Mouse (Mus musculus): Measurements from ENCODE around the gene Tpp2. TPM values are rescaled to one million over a fixed set of nuclear protein-coding genes. Genes with fewer than 3 reads are reported as not detected.

Tpp2 gene
- polyA plus RNA-seq, 1 experiment from 2014 or later = 51.0 TPM

DNA sequence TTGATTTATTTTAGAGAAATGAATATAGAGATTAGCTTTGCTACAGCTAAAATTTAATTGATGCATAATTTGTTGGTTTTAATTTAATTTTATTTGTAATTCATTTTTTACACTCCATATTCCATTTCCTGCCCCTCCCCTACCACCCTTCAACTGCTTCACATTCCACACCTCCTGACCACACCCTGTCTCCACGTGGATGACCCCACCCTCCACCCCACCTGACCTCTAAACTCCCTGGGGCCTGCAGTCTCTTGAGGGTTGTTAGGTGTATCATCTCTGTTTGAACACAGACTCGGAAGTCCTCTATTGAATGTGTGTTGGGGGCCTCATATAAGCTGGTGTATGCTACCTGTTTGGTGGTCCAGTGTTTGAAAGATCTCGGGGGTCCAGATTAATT lies 37.6 kb downstream of the Tpp2 start:
- no peak for ATAC-seq (replicated peaks; ENCODE audit: extremely low read depth, insufficient read depth, low FRiP score)
- Histone ChIP-seq H3K4me3 (ENCODE audit: low read length) (no peak overlapping the region), H3K36me3 (ENCODE audit: control insufficient read depth, insufficient read depth) (peaks cover 29% of the 10 kb centered on the region), H3K4me1 (ENCODE audit: control insufficient read depth, insufficient read depth, low read length) (no peaks in the 10 kb centered on the region), H3K9ac (ENCODE audit: low read length) (no peak overlapping the region), H3K9me3 (replicated peaks; ENCODE audit: control insufficient read depth, low read length) (no peaks in the 10 kb centered on the region), H3K4me2 (ENCODE audit: low read depth, low read length) (no peak overlapping the region), H3K27me3 (ENCODE audit: control insufficient read depth, insufficient read depth, low read length) (no peaks in the 10 kb centered on the region), H3K27ac (ENCODE audit: low read length) (no peak overlapping the region)
- 64% methylated on average over 3 of the region's 3 CpGs for WGBS

DNA sequence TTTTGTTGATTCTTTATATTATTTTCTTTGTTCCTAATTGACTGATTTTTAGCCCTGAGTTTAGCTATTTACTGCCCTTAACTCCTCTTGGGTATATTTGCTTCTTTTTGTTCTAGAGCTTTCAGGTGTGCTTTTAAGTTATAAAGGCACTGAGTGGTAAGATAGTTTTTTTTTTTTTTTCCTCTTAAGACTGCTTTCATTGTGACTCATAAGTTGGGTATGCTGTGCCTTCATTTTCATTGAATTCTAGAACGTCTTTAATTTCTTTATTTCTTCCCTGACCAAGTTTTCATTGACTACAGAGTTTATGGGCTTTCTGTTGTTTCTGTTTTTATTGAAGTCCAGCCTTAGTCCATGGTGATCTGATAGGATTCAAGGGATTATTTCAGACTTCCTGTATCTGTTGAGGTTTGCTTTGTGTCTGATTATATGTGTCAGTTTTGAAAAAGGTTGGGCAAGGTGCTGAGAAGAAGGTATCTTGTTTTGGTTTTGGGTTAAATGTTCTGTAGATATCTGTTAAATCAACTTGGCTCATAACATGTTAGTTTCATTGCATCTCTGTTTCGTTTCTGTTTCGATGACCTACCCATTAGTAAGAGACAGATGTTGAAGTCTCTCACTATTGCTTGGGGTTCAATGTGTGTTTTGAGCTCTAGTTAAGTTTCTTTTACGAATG lies 63.6 kb downstream of the Tpp2 start:
- Histone ChIP-seq H3K4me2 (ENCODE audit: low read depth, low read length) (no peak overlapping the region), H3K4me3 (ENCODE audit: low read length) (no peak overlapping the region), H3K4me1 (ENCODE audit: control insufficient read depth, insufficient read depth, low read length) (no peaks in the 10 kb centered on the region), H3K36me3 (ENCODE audit: control insufficient read depth, insufficient read depth) (peaks cover 40% of the 10 kb centered on the region), H3K9ac (ENCODE audit: low read length) (no peak overlapping the region), H3K27me3 (ENCODE audit: control insufficient read depth, insufficient read depth, low read length) (no peaks in the 10 kb centered on the region), H3K9me3 (replicated peaks; ENCODE audit: control insufficient read depth, low read length) (no peaks in the 10 kb centered on the region), H3K27ac (ENCODE audit: low read length) (no peak overlapping the region)
- WGBS = 94% methylated on average over 4 of the region's 4 CpGs
- ATAC-seq (replicated peaks; ENCODE audit: extremely low read depth, insufficient read depth, low FRiP score) = no peak

DNA sequence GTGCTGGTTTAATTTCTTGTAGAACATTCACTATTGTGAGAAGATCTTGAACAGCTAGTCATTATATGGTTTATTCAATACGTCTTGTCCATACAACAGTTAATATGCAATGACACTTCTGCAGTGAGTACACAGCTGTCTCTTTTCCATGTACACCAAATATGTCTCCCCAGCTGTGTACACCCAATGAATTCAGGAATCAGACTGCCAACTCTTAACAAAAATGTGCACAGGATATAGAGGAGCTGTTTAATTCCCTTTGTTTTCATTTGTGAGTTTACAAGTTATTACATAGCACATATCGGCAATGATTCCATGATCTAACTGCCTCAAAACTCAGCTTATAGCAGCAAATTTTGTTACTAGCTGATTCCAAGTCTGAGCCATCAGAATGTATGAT lies 71.1 kb downstream of the Tpp2 start:
- peaks cover 19% of the 10 kb centered on the region for H3K36me3 ChIP-seq (ENCODE audit: control insufficient read depth, insufficient read depth)
- H3K9me3 ChIP-seq (replicated peaks; ENCODE audit: control insufficient read depth, low read length) = no peaks in the 10 kb centered on the region
- no peaks in the 10 kb centered on the region for H3K27me3 ChIP-seq (ENCODE audit: control insufficient read depth, insufficient read depth, low read length)
- WGBS = 93% methylated on average over 2 of the region's 2 CpGs
- no peak overlapping the region for H3K4me3 ChIP-seq (ENCODE audit: low read length)
- no peak overlapping the region for H3K27ac ChIP-seq (ENCODE audit: low read length)
- no peak for ATAC-seq (replicated peaks; ENCODE audit: extremely low read depth, insufficient read depth, low FRiP score)
- no peaks in the 10 kb centered on the region for H3K4me1 ChIP-seq (ENCODE audit: control insufficient read depth, insufficient read depth, low read length)
- H3K4me2 ChIP-seq (ENCODE audit: low read depth, low read length) = no peak overlapping the region
- no peak overlapping the region for H3K9ac ChIP-seq (ENCODE audit: low read length)

DNA sequence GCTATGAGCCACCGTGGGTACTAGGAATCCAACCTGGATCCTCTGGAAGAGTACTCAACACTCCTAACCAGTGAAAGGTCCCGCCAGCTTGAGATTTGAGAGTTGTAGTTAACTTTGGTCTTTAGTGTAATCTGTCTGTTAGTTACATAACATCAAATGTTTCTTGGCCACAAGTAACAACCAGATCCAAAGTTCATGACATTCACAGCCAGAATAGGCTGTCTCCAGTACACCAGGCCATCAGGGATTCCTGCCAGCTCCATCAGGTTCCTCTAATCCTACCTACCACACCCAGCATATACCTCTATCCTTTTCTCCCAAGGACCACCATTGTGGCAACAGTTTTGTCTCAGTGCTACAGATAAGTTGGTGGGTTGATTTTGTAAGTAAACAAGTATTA lies 82.1 kb downstream of the Tpp2 start:
- WGBS = 81% methylated on average over 2 of the region's 2 CpGs
- H3K9me3 ChIP-seq (replicated peaks; ENCODE audit: control insufficient read depth, low read length) = no peaks in the 10 kb centered on the region
- H3K4me3 ChIP-seq (ENCODE audit: low read length) = no peak overlapping the region
- H3K9ac ChIP-seq (ENCODE audit: low read length) = no peak overlapping the region
- no peaks in the 10 kb centered on the region for H3K4me1 ChIP-seq (ENCODE audit: control insufficient read depth, insufficient read depth, low read length)
- no peak for ATAC-seq (replicated peaks; ENCODE audit: extremely low read depth, insufficient read depth, low FRiP score)
- H3K36me3 ChIP-seq (ENCODE audit: control insufficient read depth, insufficient read depth) = no peaks in the 10 kb centered on the region
- no peak overlapping the region for H3K4me2 ChIP-seq (ENCODE audit: low read depth, low read length)
- H3K27me3 ChIP-seq (ENCODE audit: control insufficient read depth, insufficient read depth, low read length) = no peaks in the 10 kb centered on the region
- no peak overlapping the region for H3K27ac ChIP-seq (ENCODE audit: low read length)

DNA sequence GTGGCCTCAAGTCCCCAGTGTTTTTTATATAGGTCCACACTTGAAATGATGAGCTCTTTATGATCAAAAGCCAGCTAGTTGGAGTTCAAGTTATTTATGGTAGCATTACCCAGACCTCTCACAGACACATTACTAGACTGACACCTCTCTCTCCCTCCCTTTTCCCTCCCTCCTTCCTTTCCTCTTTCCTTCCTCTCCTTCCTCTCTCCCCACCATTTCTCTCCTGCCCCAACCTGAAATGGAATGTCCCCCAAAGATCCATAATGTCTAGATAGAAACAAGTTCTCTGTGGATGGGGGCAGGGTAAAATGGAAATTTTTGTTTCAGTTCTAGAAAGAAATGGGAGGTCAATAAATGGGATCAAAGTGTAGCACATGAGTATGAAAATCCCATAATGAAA lies 86.5 kb downstream of the Tpp2 start, which contains the start of gene Mettl21c:
TSS of gene Mettl21c (minus strand) at position 101 of the 400 bp plus-strand sequence.
- no peaks in the 10 kb centered on the region for H3K36me3 ChIP-seq (ENCODE audit: control insufficient read depth, insufficient read depth)
- no peak within 1 kb of the TSS for H3K4me2 ChIP-seq (ENCODE audit: low read depth, low read length)
- ATAC-seq (replicated peaks; ENCODE audit: extremely low read depth, insufficient read depth, low FRiP score) = no peak
- H3K9ac ChIP-seq (ENCODE audit: low read length) = no peak within 1 kb of the TSS
- no peaks in the 10 kb centered on the region for H3K4me1 ChIP-seq (ENCODE audit: control insufficient read depth, insufficient read depth, low read length)
- no peaks in the 10 kb centered on the region for H3K27me3 ChIP-seq (ENCODE audit: control insufficient read depth, insufficient read depth, low read length)
- no peaks in the 10 kb centered on the region for H3K9me3 ChIP-seq (replicated peaks; ENCODE audit: control insufficient read depth, low read length)
- H3K4me3 ChIP-seq (ENCODE audit: low read length) = no peak within 1 kb of the TSS
- no peak within 1 kb of the TSS for H3K27ac ChIP-seq (ENCODE audit: low read length)

DNA sequence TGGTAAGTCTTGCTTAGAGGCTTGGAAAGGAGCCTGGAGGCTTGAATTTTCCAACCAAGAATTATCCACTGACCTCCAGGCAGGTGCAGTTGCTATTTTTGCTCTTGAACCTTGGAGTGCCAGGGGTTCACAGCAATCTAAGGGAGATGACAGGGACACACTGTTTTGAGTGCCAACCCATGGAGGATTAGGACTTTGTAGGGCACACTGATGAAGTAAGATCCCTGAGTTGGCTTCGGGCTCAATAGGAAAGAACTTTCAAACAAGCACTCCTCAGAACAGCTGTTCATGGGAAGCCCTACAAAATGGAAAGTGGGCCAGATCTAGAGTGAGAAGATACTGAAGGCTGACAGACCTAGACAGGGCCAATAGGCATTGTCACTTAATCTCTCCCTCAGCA lies 89.2 kb downstream of the Tpp2 start:
- no peak for ATAC-seq (replicated peaks; ENCODE audit: extremely low read depth, insufficient read depth, low FRiP score)
- H3K9me3 ChIP-seq (replicated peaks; ENCODE audit: control insufficient read depth, low read length) = no peaks in the 10 kb centered on the region
- H3K27me3 ChIP-seq (ENCODE audit: control insufficient read depth, insufficient read depth, low read length) = no peaks in the 10 kb centered on the region
- no peak overlapping the region for H3K4me3 ChIP-seq (ENCODE audit: low read length)
- H3K9ac ChIP-seq (ENCODE audit: low read length) = no peak overlapping the region
- H3K36me3 ChIP-seq (ENCODE audit: control insufficient read depth, insufficient read depth) = no peaks in the 10 kb centered on the region
- H3K4me2 ChIP-seq (ENCODE audit: low read depth, low read length) = no peak overlapping the region
- no peaks in the 10 kb centered on the region for H3K4me1 ChIP-seq (ENCODE audit: control insufficient read depth, insufficient read depth, low read length)
- WGBS = 91% methylated on average over 1 of the region's 1 CpGs
- no peak overlapping the region for H3K27ac ChIP-seq (ENCODE audit: low read length)

DNA sequence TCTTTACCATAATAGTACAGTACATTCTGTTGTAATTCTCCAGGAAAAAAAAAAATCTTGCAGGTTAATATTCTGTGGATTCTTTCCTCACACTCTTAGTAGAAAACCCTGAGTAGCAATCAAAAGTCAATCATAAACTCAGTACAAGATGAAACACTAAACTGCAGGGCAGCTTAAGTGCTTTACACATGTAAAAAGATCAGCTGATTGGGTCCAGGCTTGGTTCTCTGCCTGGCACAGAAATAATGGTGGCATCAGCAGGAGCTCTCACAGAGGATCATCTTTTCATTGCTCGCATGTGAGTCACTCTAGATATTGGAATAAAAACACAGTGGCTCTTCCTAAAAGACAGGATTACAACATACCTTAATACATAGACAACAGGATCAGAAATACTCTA lies 94.2 kb downstream of the Tpp2 start:
- no peaks in the 10 kb centered on the region for H3K9me3 ChIP-seq (replicated peaks; ENCODE audit: control insufficient read depth, low read length)
- no peaks in the 10 kb centered on the region for H3K27me3 ChIP-seq (ENCODE audit: control insufficient read depth, insufficient read depth, low read length)
- WGBS = 77% methylated on average over 1 of the region's 1 CpGs
- no peaks in the 10 kb centered on the region for H3K4me1 ChIP-seq (ENCODE audit: control insufficient read depth, insufficient read depth, low read length)
- H3K4me2 ChIP-seq (ENCODE audit: low read depth, low read length) = no peak overlapping the region
- no peak for ATAC-seq (replicated peaks; ENCODE audit: extremely low read depth, insufficient read depth, low FRiP score)
- no peak overlapping the region for H3K4me3 ChIP-seq (ENCODE audit: low read length)
- H3K9ac ChIP-seq (ENCODE audit: low read length) = no peak overlapping the region
- H3K36me3 ChIP-seq (ENCODE audit: control insufficient read depth, insufficient read depth) = no peaks in the 10 kb centered on the region
- no peak overlapping the region for H3K27ac ChIP-seq (ENCODE audit: low read length)

DNA sequence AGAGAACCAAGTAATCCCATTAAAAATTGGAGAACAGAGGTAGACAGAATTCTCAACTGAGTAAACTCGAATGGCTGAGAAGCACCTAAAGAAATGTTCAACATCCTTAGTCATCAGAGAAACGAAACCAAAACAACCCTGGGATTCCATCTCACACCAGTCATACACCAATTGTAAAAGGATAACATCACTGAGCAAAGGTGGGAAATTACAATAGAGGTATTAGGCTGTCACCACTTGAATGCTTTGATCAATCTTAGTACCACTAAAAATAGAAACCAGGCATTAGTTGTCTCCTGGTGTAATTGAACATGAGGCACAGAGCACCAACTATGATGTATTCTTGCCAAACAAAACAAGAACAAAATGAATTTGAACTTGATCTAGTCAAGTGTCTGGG lies 98.8 kb downstream of the Tpp2 start:
- H3K4me2 ChIP-seq (ENCODE audit: low read depth, low read length) = no peak overlapping the region
- H3K4me1 ChIP-seq (ENCODE audit: control insufficient read depth, insufficient read depth, low read length) = no peaks in the 10 kb centered on the region
- no peaks in the 10 kb centered on the region for H3K27me3 ChIP-seq (ENCODE audit: control insufficient read depth, insufficient read depth, low read length)
- no peaks in the 10 kb centered on the region for H3K36me3 ChIP-seq (ENCODE audit: control insufficient read depth, insufficient read depth)
- H3K4me3 ChIP-seq (ENCODE audit: low read length) = no peak overlapping the region
- H3K9ac ChIP-seq (ENCODE audit: low read length) = no peak overlapping the region
- H3K27ac ChIP-seq (ENCODE audit: low read length) = no peak overlapping the region
- ATAC-seq (replicated peaks; ENCODE audit: extremely low read depth, insufficient read depth, low FRiP score) = no peak
- no peaks in the 10 kb centered on the region for H3K9me3 ChIP-seq (replicated peaks; ENCODE audit: control insufficient read depth, low read length)
- WGBS = 52% methylated on average over 2 of the region's 2 CpGs

DNA sequence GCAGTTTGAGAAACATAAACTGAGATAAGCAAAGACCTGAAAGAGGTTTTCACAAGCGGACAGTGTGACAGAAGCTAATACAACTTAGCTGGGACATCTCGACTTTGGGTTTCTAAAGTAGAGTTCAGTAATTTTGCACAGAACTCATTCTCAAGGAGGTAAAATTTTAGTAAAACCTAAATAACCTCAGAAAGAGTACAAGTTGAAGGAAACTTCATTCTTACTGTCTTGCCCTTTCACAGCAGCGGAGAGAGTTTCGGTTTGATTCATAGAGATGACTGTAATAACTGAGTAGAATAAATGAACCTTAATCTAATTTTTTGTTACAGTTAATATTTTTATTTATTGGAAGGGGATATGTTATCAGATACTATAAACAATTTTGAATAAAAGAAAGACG lies 99.5 kb downstream of the Tpp2 start:
- 83% methylated on average over 5 of the region's 5 CpGs for WGBS

More for the DNA sequence above, 99.5 kb downstream of the Tpp2 start:
- Histone ChIP-seq H3K4me1 (ENCODE audit: control insufficient read depth, insufficient read depth, low read length) (no peaks in the 10 kb centered on the region), H3K9me3 (replicated peaks; ENCODE audit: control insufficient read depth, low read length) (no peaks in the 10 kb centered on the region), H3K4me2 (ENCODE audit: low read depth, low read length) (no peak overlapping the region), H3K4me3 (ENCODE audit: low read length) (no peak overlapping the region), H3K27me3 (ENCODE audit: control insufficient read depth, insufficient read depth, low read length) (no peaks in the 10 kb centered on the region), H3K36me3 (ENCODE audit: control insufficient read depth, insufficient read depth) (no peaks in the 10 kb centered on the region), H3K27ac (ENCODE audit: low read length) (no peak overlapping the region), H3K9ac (ENCODE audit: low read length) (no peak overlapping the region)
- ATAC-seq (replicated peaks; ENCODE audit: extremely low read depth, insufficient read depth, low FRiP score) = no peak
